Mouse (Mus musculus) fat pad, adult 2 months (tissue): ENCODE measurements at regions not wholly inside any gene's neighbourhood (a gene's known extent, or its start where the extent isn't known, plus 50 kb on each side); places are given as distances from the start of the nearest gene placed in this dataset.
"Not testable (repeated sequence)": the region's sequence is repeated elsewhere in the genome, so short reads cannot be mapped to it uniquely, and the experiment has no call there.

Source experiments
- DNase-seq: peaks from one replicate; pipeline ENCODE4 v3.0.0-alpha.2; 2011; ENCODE audit warnings: low read depth, low spot score; ENCODE audit errors: extremely low read depth

DNA sequence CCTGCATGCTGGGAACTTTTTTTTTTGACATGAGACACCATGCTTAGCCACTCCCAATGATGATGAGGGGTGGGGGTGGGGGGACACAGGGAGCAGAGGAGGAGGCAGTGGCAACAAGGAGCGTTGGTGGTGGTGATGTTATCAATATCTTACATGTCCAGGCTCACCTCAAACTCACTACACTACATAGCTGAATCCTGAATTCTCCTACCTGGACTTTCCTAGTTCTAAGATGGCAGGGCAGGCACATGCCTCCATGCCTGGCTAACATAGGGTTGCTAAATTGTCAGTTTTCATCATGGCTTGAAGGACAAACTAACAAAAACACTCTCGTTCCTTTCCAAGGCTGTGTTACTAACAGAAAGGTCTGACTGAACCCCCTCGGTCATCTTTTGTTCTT lies 170.6 kb upstream of the Zfp637 start:
- no peak for DNase-seq

DNA sequence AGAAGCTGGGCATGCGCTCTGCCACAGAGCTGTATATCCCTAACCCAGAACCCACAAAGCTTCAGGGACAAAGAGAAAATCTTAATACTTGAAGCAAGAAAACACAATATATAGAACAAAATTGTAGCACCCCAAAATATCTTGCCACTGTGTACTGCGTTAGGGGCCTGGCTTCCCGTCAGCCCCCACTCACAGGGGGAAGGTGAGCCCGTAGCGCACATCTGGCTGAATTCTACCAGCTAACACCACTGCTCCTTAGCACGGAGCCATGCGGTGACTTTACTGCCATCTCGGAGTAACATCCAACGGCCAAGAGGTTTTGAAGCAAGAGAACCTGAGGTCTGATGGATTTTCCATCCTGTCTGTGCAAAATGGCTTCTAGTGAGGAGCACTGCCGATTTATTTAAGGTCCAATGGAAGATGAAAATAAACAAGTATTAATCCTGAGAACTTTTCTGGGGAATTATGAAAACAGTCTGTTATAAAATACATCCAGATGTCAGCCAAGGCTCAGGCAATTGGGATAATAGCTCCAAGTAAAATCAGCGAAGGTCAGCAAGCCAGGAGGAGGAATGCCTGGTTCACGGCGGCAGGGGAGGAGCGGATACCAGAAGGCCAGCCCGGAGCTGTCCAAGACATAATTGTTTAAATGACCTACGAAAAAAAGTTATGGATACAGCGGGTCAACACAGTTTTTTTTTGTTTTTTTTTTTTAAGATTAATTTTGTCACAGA lies 170.0 kb upstream of the Zfp637 start:
- DNase-seq, result no peak

DNA sequence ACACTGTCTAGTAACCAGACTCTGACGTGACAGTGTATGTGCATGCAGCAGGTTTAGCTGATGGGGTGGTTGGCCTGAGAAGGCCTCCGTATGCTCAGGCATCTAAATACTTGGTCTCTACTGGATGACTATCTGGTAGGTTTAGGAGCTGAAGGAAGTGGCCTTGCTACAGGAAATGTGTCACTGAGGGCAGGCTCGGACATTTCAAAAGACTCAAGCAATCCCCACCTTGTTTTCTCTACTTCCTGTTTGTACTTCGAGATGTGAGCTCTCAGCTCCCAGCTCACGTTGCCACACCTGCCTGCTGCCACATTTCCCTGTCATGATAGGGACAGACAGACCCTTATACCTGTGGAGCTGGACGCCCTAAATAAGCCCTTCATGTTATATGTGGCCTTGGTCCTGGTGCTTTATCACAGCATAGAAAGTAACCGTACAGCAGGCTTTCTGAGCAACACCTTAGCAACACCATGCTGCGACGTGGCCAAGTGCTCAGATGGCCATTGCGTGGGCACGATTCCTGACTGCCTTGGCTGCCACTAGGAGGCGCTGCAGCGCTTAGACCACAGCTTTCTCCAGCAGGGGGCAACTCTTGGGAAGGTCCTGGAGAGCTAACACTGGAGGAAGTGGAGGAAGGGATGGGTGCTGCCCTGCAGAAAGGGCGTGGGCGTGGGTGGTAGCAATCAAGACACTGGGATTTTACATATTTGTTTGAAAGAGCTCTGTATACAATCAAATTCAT lies 165.8 kb upstream of the Zfp637 start:
- DNase-seq, result no peak

DNA sequence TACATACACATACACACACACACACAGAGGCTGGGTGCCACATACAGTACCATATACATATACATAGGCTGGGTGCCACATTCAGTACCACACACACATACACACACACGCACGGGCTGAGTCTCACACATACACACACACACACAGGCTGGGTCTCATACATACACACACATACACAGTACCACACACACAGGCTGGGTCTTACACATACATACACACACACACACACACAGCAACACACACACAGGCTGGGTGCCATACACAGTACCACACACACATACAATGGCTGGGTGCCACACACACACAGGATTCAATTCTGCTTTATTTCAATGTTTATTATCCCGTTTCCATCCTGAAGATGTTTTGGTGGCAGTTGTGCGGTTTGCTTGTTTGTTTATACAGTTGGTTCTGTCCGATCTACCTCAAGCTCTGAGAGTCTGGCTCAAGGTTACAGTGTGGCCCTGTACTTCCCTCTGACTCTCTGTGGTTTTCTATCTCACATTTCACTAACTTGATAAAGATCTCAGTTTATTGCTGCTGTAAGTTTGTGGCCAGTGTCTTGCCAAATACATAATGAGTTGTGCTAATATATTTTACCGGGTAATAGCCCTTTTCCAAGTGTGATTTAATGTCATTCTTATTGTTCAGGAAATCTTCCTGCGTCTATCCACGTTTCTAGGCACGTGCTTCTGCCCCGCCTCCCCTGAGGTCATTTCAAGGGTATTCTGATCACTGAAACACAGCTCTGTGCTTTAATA lies 164.7 kb upstream of the Zfp637 start:
- DNase-seq, result peak; percentile 3

DNA sequence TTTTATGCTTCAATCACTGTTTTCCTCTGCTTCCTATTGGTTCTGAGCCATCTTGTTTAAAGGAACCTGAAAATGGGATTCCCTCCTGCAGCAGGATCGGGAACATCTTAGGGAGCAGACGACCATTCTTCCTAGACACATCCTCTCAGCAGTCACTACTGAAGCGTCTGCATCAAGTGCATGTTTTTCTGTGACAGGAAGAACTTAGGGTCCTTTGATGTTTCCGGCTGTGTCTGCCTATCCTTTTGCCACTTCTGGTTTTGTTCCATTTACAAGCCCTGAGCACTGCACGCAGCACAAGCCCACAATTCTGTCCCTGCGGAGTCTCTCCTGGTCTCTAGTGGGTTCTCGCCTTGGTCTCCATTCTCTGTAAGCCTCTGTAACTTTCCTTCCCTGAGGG lies 163.9 kb upstream of the Zfp637 start:
- no peak for DNase-seq

DNA sequence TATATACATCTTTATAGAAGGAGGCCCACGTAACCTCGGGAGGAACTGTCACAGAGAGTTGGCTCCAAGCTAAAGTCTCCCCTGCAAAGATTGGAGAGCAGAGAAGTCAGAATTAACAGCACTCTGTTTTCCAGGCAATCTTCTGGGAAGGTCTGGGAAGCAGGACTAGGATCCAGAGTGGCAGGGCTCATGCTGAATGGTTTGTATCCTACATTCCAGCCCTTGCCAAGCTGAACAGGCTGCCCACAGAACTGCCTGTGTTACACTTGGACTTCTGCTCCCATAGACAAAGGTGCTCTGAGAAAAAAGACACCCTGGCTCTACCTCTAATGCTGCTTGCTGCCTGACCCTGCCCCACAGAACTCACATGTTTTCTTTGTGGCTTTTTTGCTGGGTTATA lies 163.2 kb upstream of the Zfp637 start:
- no peak for DNase-seq

DNA sequence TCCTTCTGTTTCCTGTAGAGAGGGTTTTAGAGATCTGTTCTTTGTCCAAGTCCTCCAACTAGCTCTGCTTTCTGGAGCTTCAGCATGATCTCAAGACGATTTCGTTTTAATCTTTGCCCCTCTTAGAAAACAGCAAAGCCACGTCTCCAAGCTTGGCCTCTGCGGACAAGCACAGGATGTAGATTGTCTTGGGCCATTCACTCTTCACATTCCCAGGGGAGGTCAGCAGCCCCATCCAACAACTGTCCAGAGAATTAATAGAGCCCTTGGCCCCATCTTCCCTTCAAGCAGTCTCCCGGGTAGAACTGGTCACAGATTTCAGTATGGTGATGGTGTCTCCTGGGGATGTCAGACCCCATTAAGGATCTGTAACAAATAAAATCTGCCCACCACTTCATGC lies 162.7 kb upstream of the Zfp637 start:
- DNase-seq, result no peak

DNA sequence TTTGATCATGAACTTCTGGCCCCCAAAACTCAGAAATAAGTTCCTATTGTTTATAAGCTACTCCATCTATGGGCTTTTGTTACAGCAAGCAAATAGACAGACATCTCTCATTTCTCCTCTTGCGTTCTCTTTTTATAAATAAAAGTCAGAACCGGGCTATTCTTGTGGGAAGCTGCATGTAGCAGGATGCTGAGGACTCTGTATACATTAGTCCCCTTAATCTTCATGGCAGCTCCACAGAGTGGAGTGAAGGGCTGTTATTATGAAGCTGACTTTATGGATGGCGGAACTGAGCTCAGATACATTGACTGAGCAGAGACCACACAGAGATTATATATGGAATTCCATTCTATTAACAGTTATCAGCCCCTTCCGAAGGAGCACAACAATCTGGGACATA lies 162.1 kb upstream of the Zfp637 start:
- no peak for DNase-seq

DNA sequence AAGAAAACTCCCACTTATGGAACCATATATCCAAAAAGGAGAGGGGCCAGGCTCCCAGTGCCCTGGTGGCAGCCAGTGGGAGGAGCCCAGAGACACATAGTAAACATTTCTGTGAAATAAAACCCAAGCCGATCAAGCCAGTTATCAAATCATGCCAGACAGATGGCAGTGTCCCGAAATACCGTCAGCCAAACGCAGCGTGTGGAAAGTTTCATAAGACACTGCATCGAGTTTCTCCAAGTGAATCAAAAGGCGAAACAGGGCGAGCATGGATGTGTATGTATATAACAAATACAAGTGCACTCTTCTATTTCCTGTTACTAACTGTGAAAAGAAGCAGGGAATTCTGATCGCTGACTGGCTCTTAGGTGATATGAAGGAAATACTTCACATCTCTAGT lies 154.8 kb upstream of the Zfp637 start:
- no peak for DNase-seq

DNA sequence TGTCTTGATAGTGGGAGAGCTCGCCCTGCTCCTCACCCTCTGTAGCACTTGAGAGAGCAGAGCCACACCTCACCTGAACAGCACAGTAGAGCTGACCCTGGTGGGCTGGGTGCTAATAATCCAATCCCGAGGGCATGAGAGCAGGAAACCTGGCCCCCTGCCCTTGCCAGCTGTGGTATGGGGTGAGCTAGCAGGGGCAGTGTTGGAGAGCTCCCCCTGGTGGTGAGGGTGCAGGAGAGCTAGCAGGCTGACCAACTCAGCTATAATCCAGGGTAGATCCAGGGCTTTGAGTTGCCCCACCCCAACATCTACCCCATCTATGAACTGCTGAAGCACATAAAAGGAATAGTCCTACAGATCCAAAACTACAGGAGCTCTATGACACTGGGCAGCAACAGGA lies 153.9 kb upstream of the Zfp637 start:
- DNase-seq, result no peak

DNA sequence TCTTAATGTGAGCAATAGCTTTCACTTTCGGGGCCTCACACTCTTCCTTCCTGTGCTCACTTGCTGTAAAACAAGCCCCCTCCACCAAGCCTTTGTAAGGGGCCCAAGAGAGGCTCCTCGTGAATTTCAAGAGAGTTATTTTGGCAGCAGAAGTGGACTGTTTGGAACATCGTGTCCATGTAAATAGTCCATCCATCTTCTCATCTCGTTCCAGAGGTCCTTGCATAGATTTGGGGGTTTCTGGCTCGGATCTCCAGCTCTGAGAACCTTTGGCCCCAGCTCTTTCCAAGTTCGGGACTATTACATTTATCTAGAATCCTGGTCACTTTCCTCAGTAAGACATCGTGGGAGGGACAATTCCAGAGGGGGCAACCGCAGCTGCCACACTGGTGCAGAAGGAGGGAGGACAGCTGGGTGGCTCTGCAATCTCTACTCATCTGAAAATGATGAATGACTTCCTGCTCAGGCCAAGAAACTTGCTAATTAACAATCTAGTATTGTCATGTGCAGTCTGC lies 152.3 kb upstream of the Zfp637 start:
- DNase-seq, result no peak

DNA sequence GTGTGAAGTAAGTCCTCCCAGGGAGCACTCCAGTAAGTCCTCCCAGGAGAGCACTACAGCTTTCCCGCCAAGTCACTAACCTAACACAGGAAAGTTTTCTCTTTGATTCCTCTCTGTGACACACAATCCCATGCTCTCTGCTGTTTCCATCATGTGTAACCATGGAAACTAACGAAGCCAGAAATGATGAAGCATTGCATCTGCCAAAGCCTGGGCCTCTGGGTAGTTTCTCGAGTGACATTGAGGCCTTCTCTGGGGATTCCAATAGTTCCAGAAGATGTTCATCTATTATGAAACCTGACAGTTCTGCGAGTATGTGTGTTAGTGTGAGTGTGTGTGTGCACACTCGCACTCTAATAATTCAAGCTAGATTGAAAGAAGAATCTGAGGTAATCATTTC lies 140.7 kb upstream of the Zfp637 start:
- no peak for DNase-seq

DNA sequence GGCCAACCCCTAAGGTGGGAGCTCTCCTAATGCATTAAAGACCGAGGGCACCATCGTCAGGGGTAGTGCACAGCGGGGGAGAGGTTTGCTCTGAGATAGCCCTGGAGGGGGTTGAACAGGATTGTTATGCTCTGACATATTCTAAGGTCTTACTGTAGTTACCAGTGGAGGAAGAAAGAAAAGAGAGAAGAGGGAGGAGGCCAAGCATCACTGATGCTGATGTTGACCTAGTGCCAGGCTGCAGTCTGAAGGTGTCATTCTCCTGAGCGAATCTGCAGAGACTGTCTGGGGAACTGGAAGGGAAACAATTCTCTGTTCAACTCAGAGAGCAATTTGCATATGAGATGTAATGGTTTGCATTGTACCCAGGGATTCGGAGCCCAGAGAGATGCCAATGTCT lies 139.4 kb upstream of the Zfp637 start:
- no peak for DNase-seq

DNA sequence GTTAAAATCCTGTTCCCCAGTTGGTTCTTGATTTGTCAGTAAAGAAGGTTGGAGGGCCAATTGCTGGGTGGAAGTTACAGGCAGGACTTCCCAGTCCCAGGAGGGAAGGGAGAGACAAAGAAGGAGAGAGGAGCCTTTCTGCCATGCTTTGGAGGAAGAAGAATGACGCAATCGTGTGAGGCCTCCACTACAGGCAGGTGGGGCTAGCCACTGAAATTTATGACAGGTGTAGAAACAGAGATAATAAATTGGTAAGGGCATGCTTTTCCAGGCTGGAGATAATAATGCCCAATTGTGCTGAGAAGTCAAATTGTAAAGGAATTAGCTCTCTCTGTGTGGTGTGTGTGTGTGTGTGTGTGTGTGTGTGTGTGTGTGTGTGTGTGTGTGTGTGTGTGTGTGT lies 135.0 kb upstream of the Zfp637 start:
- no peak for DNase-seq

DNA sequence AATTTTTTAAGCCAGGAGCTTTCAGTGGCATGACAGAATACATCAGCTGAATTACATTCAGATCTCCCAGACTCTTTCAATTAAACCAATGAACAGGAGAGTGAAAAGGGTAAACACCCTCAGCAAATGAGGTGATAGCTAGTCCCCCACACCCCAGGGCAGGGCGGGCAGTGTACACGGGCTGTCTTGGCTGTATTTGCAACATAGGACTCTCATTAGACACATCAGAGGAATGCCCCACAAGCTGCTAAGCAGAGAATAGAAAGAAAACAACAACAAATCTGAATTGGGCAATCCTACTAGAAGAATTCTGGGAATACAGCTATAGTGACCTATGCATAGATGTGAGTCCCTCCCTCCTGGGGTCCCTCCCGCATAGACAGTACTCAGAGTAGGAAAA lies 131.8 kb upstream of the Zfp637 start:
- no peak for DNase-seq

DNA sequence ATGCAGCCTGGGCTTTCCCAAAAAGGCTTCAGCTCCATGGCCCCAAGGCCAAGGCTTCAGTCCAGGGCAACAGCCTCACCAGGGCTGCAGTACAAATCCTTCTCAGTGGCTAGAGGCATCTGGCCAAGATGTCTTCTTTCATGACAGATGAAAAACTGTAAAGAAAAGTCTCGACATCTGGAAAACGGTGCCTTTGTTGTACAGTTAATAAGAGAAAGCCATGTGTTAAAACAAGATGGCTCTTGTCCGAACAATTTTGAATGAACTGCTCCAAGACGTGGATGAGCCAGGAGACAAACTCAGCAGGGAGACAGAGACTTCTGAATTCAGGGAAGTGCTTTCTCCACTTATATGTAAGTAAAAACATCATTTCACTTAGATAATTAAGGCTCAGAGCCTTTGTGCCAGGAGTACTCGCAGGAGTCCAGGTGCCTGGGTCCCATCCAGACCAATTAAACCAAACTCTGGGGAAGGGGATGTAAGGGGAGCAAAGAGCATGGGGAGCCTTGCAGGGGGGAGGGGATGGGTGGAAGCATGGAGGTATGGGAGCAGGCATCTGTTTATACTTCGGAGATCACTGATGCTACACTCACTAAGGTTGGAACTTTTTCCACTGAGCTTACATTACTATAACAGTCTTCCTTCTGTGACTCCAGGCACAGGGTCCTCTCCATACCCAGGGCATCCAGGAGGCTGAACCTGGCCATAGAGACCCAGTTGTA lies 125.8 kb upstream of the Zfp637 start:
- DNase-seq, result no peak

DNA sequence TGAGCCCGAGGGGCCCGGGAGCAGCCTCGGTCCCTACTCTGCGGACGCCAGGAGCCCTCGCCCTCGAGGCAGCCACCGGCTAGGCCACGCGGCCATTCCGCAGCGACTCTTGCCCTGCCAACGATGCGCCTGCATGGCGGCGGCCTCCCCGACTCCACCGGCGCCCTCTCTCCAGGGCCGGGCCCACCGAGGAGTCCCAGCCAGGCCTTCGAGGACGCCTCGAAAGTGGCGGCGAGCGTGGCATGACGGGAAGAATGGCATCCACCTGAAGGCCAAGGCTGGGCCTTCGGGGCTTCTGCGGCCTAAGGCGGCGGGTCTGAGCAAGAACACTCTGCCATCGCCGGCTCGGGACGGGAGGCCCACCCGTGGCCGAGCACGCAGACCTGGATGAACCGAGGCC lies 124.6 kb upstream of the Zfp637 start:
- DNase-seq, result not testable (repeated sequence)

DNA sequence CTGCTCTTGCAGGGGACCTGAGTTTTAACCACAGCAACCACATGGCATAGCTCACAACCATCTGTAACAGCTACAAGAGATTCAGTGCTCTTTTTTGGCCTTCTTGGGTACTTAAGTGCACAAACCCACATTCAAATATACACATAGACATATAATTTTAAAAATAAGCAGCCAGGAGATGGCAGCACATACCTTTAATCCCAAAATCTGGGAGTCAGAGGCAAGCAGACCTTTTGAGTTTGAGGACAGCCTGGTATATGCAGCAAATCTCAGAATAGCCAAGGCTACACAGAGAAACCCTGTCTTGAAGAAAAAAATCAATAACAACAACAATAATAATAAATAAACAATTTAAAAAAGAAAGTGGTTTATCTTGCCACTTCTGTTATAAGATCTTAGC lies 88.6 kb upstream of the Zfp637 start:
- not testable (repeated sequence) for DNase-seq

DNA sequence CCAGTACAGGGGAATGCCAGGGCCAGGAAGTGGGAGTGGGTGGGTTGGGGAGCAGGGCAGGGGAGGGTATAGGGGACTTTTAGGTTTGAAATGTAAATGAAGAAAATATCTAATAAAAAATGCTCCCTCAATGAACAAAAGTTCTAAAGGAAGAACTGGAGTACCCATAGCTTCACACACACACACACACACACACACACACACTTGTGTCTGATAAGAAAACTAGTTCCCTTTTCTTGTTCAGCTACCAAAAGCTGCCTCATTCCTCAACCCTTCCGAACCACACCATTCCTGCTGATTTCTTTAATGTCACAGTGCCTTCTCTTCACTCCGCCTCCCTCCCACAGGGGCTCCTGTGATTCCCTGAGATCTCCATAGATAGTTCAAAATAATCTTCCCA lies 85.3 kb upstream of the Zfp637 start:
- not testable (repeated sequence) for DNase-seq

DNA sequence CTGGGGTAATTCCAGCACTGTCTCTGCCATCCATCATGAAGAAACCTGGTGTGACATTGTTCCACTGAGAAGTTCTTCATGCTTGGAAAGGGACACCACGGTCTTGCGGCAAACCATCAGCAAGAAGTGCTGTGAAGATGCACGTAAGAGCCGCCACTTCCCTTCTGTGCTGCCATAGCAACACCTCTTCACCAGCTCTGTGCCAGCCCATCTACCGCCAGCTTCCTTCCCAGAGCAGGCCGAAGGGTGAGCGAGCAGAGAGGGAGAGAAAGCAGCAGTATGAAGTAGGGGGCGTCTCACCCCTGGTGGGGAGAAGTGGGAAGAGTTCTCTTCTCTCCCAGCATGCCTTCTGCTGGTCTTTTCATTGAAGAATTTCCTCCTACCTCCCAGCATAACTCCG lies 84.8 kb upstream of the Zfp637 start:
- no peak for DNase-seq

DNA sequence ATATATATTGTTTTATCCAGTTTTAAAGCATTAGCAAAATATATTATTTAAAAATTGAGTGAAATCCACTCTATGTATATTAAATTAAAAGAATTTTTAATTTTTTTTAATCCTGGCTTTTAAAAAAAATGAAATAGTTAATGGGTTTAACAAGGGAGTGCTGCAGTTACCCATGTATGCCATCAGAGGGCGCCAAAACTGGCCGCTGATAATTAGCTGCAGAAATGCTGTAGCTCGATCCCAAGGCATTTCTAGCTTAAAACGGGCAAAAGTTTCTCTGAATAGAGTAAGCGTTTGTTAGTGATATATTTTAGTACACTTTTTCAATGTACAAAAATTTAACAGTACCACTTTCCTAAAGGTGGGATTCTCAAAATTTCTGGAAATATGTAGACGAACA lies 82.5 kb upstream of the Zfp637 start:
- DNase-seq, result not testable (repeated sequence)
